Mouse (Mus musculus) intestine, embryonic 14.5 days (tissue): ENCODE data around the gene Olfr384. TPM values are rescaled to one million over a fixed set of nuclear protein-coding genes. Genes with fewer than 3 reads are reported as not detected.
"Not testable (repeated sequence)": the region's sequence is repeated elsewhere in the genome, so short reads cannot be mapped to it uniquely, and the experiment has no call there.

Experiments
- ATAC-seq: fragments of 200-750 bp; cut with Nextera tagmentation; replicated peaks from 2 replicates; pipeline ENCODE4 v1.8.0; 2017; ENCODE audit warnings: low read depth, moderate number of reproducible peaks, moderate TSS enrichment, moderate library complexity; ENCODE audit not compliant: low FRiP score, low TSS enrichment
- DNase-seq: peaks from one replicate; pipeline ENCODE4 v3.0.0-alpha.2; 2018; ENCODE audit warnings: low spot score
- H3K27ac ChIP-seq: fragments of 300-500 bp; sonication (generic); 2 replicates; pipeline ENCODE4 v1.5.1; 2014; ENCODE audit warnings: low read depth, mild to moderate bottlenecking, control low read depth
- H3K27me3 ChIP-seq: fragments of 300-500 bp; sonication (generic); replicated peaks from 2 replicates; pipeline ENCODE4 v1.6.1; 2014; ENCODE audit warnings: low read length, control low read depth; ENCODE audit not compliant: control insufficient read depth, insufficient read depth
- H3K36me3 ChIP-seq: fragments of 300-500 bp; sonication (generic); 2 replicates; pipeline ENCODE4 v1.6.1; 2014; ENCODE audit warnings: low read length, control low read depth; ENCODE audit not compliant: control insufficient read depth, insufficient read depth
- H3K4me1 ChIP-seq: fragments of 300-500 bp; sonication (generic); replicated peaks from 2 replicates; pipeline ENCODE4 v1.6.1; 2014; ENCODE audit warnings: low read length, control low read depth, mixed read lengths; ENCODE audit not compliant: control insufficient read depth, insufficient read depth
- H3K4me2 ChIP-seq: fragments of 300-500 bp; sonication (generic); 2 replicates; pipeline ENCODE4 v1.6.1; 2014; ENCODE audit warnings: low read length
- H3K4me3 ChIP-seq: fragments of 300-500 bp; sonication (generic); 2 replicates; pipeline ENCODE4 v1.5.1; 2014; ENCODE audit warnings: low read depth, low read length, control low read depth, mixed read lengths
- H3K9ac ChIP-seq: fragments of 300-500 bp; sonication (generic); 2 replicates; pipeline ENCODE4 v1.6.1; 2014; ENCODE audit warnings: mild to moderate bottlenecking, low read length
- H3K9me3 ChIP-seq: fragments of 300-500 bp; sonication (generic); 2 replicates; pipeline ENCODE4 v1.6.1; 2016; ENCODE audit warnings: low read length, control low read depth; ENCODE audit not compliant: control insufficient read depth
- WGBS: fragments of 180-500 bp; shearing (Covaris S2); extraction: QIAGEN DNeasy Blood & Tissue Kit; methylation state at CpG from one replicate; pipeline ENCODE4 v1.1.7; 2014; 5-methylcytosine and 5-hydroxymethylcytosine counted together
- polyA plus RNA-seq: library from polyadenylated mRNA; unstranded; fragments of >200 nt; fragmentation: Nextera tagmentation; extraction: Ambion mirVana; gene quantifications from 2 replicates; pipeline ENCODE4 v1.2.1, GENCODE M21; 2014

Olfr384 gene
- not detected in 2 replicates for polyA plus RNA-seq

- no peak within 1 kb of the TSS for H3K4me2 ChIP-seq
- no peak within 1 kb of the TSS for H3K9ac ChIP-seq
- H3K4me3 ChIP-seq, result no peak within 1 kb of the TSS
- no peaks in the 10 kb centered on the region for H3K9me3 ChIP-seq
- no peaks in the 10 kb centered on the region for H3K36me3 ChIP-seq
- no peaks in the 10 kb centered on the region for H3K27me3 ChIP-seq
- ATAC-seq (no peak), DNase-seq (no peak)
- H3K4me1 ChIP-seq, result no peaks in the 10 kb centered on the region
- no peak within 1 kb of the TSS for H3K27ac ChIP-seq
Observed at GRCm38 (mm10) chr11:73598294-73598693, at the start of gene Olfr384. TSS of gene Olfr384 (plus strand) at chr11:73598594.

- DNase-seq (no peak), ATAC-seq (no peak)
- Histone ChIP-seq H3K9me3 (no peaks in the 10 kb centered on the region), H3K4me3 (no peak overlapping the region), H3K9ac (no peak overlapping the region), H3K27me3 (no peaks in the 10 kb centered on the region), H3K4me1 (no peaks in the 10 kb centered on the region), H3K4me2 (no peak overlapping the region), H3K36me3 (no peaks in the 10 kb centered on the region), H3K27ac (no peak overlapping the region)
Observed at GRCm38 (mm10) chr11:73579871-73580270, 18.5 kb upstream of the Olfr384 start.

DNA sequence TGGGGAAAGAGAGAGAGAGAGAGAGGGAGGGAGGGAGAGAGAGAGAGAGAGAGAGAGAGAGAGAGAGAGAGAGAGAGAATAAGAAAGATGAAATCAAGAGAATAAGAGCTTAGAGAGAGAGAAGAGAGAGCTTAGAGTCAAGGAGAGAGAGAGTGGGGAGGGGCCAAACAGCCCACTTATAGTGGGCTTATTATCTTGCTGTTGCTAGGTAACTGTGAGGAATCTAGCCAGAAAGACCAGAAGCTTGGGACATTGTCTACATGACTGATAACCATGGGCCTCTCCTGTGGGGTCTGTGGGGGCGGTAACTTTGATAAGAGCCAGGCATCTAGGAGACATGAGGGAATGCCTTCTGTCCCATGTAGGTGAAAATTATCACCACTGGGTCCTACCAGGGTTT is 15.2 kb upstream of the Olfr384 start:
- H3K4me3 ChIP-seq, H3K9ac ChIP-seq, DNase-seq, H3K4me1 ChIP-seq, H3K36me3 ChIP-seq, H3K27ac ChIP-seq, H3K27me3 ChIP-seq, H3K9me3 ChIP-seq, ATAC-seq, H3K4me2 ChIP-seq: not testable (repeated sequence)
- WGBS, result 65% methylated on average over 1 of the region's 1 CpGs

DNA sequence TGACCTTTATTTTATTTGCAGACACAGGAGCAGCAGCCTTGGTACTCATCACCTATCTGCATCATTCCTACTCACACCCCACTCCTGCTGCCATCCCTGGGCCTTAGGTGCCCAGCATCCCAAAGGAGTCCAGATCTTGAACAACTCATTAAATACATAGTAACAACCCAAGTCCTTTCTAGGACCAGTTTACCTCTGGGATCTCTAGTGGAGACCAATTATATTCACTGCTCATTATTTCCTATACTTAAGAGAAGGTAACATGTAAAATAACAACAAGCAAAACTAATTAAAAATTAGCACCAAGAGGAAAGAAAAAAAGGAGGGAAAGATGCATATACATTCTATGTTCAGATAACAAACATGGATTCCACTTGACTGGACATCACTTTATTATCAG is 5.5 kb upstream of the Olfr384 start, which contains the start of gene Olfr385:
Gene Olfr385, minus strand, starts transcription at position 101 of the 400 bp plus-strand sequence.
- H3K27ac ChIP-seq, result no peak within 1 kb of the TSS
- H3K36me3 ChIP-seq, result no peaks in the 10 kb centered on the region
- ATAC-seq, result no peak

More for the DNA sequence above, 5.5 kb upstream of the Olfr384 start, which contains the start of gene Olfr385:
- H3K9ac ChIP-seq, result no peak within 1 kb of the TSS
- H3K4me1 ChIP-seq, result no peaks in the 10 kb centered on the region
- no peaks in the 10 kb centered on the region for H3K27me3 ChIP-seq
- no peak within 1 kb of the TSS for H3K4me3 ChIP-seq
- H3K9me3 ChIP-seq, result no peaks in the 10 kb centered on the region
- H3K4me2 ChIP-seq, result no peak within 1 kb of the TSS
- no peak for DNase-seq

Other genes starting within 250 kb of the Olfr384 start
- not detected in 2 replicates for gene Olfr20, start 247.8 kb upstream of the Olfr384 start, polyA plus RNA-seq
- not detected in 2 replicates for gene Olfr376, start 227.3 kb upstream of the Olfr384 start, polyA plus RNA-seq
- not detected in 2 replicates for gene Olfr1, start 199.0 kb upstream of the Olfr384 start, polyA plus RNA-seq
- not detected in 2 replicates for gene Olfr378, start 170.1 kb upstream of the Olfr384 start, polyA plus RNA-seq
- gene Olfr380, start 141.1 kb upstream of the Olfr384 start, polyA plus RNA-seq, result not detected in 2 replicates
- gene Olfr381, start 107.0 kb upstream of the Olfr384 start, polyA plus RNA-seq, result not detected in 2 replicates
- gene Olfr382, start 81.4 kb upstream of the Olfr384 start, polyA plus RNA-seq, result not detected in 2 replicates
- not detected in 2 replicates for gene Olfr385, start 5.6 kb upstream of the Olfr384 start, polyA plus RNA-seq
- not detected in 2 replicates for gene Zfp735, start 90.2 kb downstream of the Olfr384 start, polyA plus RNA-seq
- gene Olfr389, start 182.1 kb downstream of the Olfr384 start, polyA plus RNA-seq, result not detected in 2 replicates
- not detected in 2 replicates for gene Olfr390, start 184.4 kb downstream of the Olfr384 start, polyA plus RNA-seq
- not detected in 2 replicates for gene Olfr391-ps, start 204.5 kb downstream of the Olfr384 start, polyA plus RNA-seq
- gene Olfr392, start 218.5 kb downstream of the Olfr384 start, polyA plus RNA-seq, result not detected in 2 replicates